Mouse (Mus musculus) kidney, postnatal 10 days (tissue): ENCODE measurements around the gene Magix.

Source experiments
- DNase-seq: peaks from one replicate; pipeline ENCODE4 v3.0.0; 2021; ENCODE audit warnings: mixed read lengths

Magix gene

DNA sequence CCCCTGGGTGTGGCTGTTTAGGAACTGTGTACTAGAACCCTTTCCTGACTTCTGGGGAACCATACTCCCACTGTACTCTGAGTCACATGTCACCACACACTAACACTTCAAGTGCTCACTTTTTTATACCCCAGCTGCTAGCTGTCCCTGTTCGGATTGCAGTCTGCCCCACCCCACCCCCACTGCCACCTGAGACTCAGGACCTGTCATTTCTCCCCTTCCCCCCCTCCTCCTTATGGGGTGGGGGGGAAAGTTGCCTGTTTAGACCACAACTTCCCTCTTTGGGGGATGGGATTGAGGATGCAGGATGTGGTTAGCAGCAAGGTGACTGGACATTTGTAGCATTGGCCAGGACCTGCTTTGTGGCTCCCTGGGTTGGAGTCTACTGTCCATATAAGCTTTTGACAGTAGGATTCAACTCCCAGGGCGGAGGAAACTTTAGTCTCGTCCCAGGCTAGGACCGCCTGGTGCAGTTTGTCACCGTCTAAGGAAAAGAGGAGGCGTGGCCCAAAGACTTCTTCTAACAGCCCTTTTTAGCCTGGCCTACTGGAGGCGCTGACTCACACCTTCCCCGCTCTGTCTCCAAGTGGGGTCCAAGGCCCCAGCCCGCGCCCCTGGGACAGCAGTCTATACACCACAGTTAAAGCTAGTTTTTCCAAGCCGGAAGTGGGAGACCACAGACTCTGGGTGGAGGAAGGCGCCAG lies 7.3 kb downstream of the Magix start:
- DNase-seq, result peak; percentile 49

DNA sequence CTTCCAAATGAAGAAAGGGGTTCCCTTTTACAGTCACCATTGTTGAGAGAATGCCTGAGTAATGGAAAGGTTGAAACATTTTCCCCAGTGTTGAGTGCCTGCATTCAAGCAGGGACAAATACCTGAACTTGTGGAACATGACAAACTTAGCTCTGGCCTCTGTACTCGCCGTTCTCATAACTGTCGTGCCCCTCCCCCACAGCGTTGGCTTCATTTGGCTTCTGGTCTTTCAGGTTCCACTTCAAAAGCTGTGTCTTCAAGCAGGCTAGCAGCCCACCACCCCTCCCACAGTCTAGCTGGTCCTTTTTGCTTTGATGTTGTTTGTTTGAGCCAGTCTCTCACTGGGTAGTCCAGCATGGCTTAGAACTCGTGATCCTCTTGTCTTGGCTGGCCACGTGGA lies 8.3 kb downstream of the Magix start:
- peak; percentile 27 for DNase-seq

GRCm38 (mm10) chrX:7670921-7671623 lies 10.0 kb downstream of the Magix start, which contains the start of gene Plp2:
Gene Plp2 (minus strand): TSS chrX:7671390.
- DNase-seq, result peak; percentile 59

DNA sequence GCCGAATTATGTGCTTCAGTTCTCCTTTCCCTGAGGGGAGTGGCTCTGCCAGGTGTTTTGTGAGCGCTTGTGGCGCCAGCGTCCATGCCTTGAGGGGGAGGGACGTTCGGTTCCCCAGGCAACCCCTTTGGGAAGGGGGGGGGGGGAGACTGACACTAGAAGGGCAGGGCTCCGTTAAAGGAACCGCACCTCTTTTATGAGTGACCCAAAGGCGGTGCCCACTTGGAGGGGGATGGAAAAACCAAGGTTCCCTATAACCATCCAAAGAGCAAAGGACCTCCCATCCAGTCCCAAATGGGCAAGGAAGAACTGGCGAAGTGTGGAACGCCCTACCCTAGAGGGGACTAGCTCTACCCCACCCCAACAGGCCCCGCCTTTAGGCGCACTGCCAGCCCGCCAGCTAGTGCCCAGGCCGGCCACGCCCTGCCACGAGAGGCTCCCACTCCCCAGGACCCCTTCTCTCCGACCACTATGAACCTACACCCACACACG lies 10.6 kb downstream of the Magix start:
- peak; percentile 79 for DNase-seq

- DNase-seq, result no peak
Measured at GRCm38 (mm10) chrX:7665739-7666502, 15.1 kb downstream of the Magix start.

GRCm38 (mm10) chrX:7664791-7665190 lies 16.3 kb downstream of the Magix start:
- no peak for DNase-seq

GRCm38 (mm10) chrX:7662936-7663335 lies 18.1 kb downstream of the Magix start:
- no peak for DNase-seq

DNA sequence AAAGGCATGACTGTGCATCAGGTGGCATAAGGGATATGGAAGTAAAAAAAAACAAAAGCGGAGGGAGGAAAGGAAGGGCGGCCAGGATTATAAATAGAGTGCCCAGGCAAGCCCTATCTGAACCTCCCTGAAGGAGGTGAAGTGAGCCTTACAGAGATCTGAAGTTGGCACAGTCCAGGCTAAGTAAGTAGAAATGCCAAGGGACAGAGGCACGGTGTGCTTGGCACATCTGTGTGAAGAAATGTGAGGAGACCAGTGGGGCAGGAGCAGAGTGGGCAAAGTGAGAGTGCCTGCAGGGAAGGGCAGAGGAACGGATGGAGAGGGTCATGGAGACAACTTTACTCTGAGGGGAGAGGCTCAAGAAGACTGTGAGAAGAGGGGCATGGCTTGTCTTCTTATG lies 20.0 kb downstream of the Magix start:
- DNase-seq, result no peak

DNA sequence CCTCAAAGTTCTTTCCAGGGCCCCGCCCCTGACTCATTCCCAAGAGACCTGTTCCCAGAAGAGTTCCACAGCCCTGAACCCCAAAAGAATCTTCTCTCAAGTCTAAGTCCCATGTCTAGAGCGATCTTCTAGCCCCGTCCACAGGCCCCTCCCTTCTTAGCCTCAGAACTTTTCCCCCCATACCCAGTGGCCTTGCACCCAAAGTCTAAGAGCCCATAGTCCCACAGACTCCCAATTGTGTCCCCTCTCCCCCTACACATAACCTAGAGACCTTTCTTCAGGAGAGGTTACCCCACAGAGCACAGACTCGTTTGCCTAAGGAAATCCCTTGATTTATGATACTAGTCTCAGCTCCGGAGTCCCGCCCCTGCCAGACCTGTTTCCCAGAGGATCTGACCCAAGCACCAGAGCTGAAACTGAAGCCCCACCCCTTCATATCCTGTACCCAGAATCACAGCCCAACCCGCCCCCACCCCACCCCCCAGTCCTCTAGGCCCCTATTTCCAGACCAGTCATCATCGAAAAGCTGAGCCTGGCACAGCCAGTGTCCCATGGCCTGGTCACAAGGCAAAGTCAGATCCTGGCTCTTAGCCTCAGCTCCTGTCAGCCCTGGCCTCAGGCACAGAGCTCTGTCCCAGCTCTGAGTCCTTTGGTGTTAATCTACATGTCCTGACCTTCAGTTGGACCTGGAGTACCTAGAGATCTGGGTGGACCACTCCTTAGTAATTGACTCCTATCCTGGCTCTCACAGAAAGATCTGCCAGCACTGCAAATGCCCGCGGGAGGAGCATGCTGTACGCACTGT lies 22.1 kb downstream of the Magix start:
- peak; percentile 59 for DNase-seq

DNA sequence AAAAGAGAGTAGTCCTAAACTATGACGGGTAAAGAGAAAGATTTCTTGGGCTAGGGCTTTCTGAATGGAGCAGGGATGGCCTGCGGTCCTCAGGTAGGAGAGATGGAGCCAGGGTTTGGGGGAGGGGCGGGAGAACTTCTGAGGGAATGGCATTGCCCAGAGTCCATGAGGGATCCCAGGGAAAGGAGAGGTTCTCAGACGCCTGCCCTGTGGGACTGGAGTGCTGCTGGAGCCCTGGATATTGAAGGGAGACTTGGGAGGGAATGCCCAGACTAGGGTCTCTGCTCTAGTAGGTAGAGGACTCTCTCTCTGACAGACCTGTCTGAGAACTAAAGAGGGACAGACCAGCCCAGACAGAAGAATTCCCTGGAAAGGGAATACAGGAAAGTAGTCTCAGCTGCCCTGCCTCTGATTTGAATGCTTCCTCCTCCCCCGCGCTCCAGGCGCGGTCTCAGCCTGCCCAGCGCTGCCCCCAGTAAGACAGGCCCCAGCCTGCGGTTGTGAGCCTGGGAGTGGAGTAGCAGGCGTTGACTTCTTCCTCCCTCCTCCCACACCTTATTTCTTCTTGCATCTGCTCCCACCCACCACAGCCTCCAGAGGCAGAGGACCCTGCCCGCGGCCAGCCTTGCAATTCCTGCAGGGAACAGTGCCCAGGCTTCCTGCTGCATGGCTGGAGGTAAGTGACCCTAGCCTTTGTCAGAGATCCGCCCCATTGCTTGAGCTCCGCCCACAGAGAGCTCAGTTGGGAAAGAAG lies 22.8 kb downstream of the Magix start:
- peak; percentile 80 for DNase-seq

- peak; percentile 70 for DNase-seq
Measured at GRCm38 (mm10) chrX:7657221-7657639, 23.8 kb downstream of the Magix start, which contains the start of gene Prickle3. Gene Prickle3 (plus strand): TSS chrX:7657260.

DNA sequence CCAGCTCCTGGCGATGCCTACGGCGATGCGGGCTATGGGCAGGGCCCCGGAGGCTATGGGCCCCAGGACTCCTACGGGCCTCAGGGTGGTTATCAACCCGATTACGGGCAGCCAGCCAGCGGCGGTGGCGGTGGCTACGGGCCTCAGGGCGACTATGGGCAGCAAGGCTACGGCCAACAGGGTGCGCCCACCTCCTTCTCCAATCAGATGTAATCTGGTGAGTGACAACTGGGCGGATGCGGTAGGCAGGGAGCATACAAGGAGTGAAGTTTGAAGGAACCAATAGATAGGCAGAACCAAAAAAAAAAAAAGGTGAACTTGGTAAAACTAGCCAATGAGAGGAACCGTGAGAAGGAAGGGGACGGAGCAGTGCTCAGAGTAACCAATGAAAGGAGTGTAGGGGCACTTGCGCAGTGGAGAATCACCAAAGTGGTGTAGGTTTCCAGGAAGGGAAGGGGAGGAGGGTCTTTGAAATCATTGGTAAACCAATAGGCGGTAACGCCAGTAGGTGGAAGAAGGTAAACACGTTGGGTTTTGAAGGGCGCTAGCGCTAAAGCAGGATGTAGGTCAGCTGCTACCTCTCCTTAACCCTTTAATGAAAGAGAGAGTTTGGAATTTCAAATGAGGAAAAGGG lies 32.3 kb downstream of the Magix start:
- peak; percentile 89 for DNase-seq

- peak; percentile 87 for DNase-seq
Measured at GRCm38 (mm10) chrX:7645349-7645748, 35.7 kb downstream of the Magix start.

DNA sequence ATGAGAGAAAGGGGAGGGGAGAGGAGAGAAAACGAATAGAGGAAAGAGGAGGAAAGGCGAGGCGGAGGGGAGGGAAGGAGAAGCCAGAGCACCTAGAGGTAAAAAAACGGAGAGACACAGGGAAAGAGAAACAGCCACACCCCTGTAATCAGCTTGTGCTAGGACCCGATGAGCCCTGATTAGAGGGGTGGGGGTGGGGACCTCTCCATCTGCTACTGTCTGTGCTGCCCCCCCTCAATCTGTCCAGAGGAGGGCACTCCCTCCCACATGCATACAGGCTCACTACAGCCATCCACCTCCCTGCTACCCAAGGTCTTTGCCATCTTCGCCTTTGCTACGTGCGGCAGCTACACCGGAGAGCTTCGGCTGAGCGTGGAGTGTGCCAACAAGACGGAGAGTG lies 40.3 kb downstream of the Magix start:
- no peak for DNase-seq

GRCm38 (mm10) chrX:7639536-7640325 lies 41.3 kb downstream of the Magix start:
- DNase-seq, result no peak

DNA sequence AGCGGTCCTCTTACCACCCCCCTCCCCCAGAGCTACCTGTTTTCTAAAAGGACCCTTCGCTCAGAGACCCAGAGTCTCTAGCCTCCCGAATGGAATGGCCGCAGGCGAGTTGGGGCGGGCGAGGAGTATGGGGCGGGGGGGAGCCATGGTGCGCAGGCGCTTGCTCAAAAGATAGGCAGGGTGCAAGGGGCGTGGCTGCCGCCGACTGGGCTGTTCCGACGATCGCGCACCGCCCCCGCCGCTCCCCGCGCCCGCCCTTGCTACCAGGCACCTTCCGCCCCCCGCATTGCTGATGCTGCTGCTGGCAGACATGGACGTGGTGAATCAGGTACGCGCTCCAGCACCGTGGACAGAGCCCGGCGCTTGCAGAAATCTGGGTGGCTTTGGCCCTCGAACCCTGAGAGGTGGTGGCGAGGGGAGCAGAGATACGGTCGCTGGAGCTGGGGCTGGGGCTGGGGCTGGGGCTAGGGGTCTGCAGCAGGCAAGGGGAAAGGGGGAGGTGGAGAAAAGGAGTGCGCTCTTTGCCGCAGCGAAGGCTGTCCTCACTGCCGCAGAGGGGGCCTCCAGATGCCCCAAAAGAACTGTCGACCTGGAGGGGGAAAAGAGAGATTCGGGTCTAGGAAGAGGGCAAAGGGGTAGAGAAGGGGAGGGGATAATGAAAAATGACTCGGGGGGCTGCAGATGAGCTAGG lies 42.5 kb downstream of the Magix start, which contains the start of gene Syp:
Gene Syp, plus strand, starts transcription at position 71 of the 691 bp plus-strand sequence.
- peak; percentile 85 for DNase-seq

DNA sequence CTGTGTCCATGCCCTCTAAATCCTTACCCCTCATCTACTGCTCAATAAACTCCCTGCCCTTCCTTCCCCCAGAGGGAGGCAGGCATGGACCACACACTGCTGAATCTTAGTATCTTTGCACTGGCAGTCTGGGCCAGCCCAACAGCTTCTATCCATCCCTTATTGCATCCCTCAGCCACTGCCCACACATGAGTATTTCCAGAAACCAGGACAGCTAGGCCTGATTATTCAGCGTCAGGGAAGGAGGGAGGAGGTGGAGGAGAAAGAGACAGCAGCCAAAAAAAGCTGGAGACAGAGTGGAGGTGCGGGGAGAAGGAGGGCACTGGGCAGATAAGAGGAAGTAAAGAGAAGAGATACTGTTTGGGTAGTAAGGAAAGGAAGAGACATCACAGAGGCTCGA lies 46.0 kb downstream of the Magix start:
- DNase-seq, result no peak

DNA sequence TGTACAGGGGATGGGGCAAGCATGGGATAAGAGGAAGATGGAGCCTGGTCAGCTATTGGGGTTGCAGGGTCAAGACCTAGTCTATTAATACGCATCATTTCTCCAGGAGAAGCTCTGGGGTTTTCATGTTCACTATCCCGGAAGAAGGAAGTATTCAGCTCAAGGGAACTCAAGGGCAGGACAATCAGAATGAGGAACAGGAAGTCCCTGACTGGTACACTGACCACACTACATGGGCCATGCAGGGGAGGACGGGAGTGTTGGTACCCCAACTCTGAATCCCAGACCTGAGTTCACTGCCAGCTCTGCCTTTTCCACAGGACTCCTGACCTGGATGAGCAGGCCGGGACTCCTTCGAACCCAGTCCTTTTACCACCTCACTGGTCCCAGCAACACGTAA lies 48.5 kb downstream of the Magix start:
- no peak for DNase-seq
